Mouse (Mus musculus): ENCODE measurements around the gene H2afb3. TPM values are rescaled to one million over a fixed set of nuclear protein-coding genes. Genes with fewer than 3 reads are reported as not detected.

The H2afb3 gene
- polyA plus RNA-seq, 1 experiment: 14.9 TPM

GRCm38 (mm10) chrX:120287502-120287901 lies 25.4 kb downstream of the H2afb3 start:
- no peak for TF ChIP-seq POLR2A (IDR thresholded peaks at IDR 0.05; ENCODE audit: control insufficient read depth, low read depth, low read length)
- Histone ChIP-seq H3K4me3 (ENCODE audit: control insufficient read depth, low read depth, low read length) (no peak overlapping the region), H3K4me1 (ENCODE audit: control insufficient read depth, insufficient read depth, low read length) (peaks cover 3% of the 10 kb centered on the region)

GRCm38 (mm10) chrX:120285522-120285921 lies 27.4 kb downstream of the H2afb3 start:
- Histone ChIP-seq H3K4me3 (ENCODE audit: control insufficient read depth, low read depth, low read length) (no peak overlapping the region), H3K27me3 (ENCODE audit: control insufficient read depth, insufficient read depth, low read length) (no peaks in the 10 kb centered on the region), H3K27ac (ENCODE audit: control insufficient read depth, insufficient read depth, low read depth, low read length) (no peak overlapping the region), H3K4me1 (ENCODE audit: control insufficient read depth, insufficient read depth, low read length) (no peaks in the 10 kb centered on the region; the same call in 1 of the 2 replicates), H3K36me3 (ENCODE audit: control insufficient read depth, insufficient read depth, low read length) (no peaks in the 10 kb centered on the region)
- TF ChIP-seq POLR2A (IDR thresholded peaks at IDR 0.05; ENCODE audit: control insufficient read depth, low read depth, low read length) (no peak), CTCF (IDR thresholded peaks at IDR 0.05; ENCODE audit: control insufficient read depth, insufficient read depth, insufficient replicate concordance, low read depth, low read length) (no peak)

More at GRCm38 (mm10) chrX:120287502-120287901, 25.4 kb downstream of the H2afb3 start:
- Histone ChIP-seq H3K27me3 (ENCODE audit: control insufficient read depth, insufficient read depth, low read length) (no peaks in the 10 kb centered on the region), H3K27ac (ENCODE audit: control insufficient read depth, insufficient read depth, low read depth, low read length) (no peak overlapping the region), H3K36me3 (ENCODE audit: control insufficient read depth, insufficient read depth, low read length) (no peaks in the 10 kb centered on the region)

Other genes starting within 250 kb of the H2afb3 start
- gene Pcdh11x, start 22.8 kb downstream of the H2afb3 start, polyA plus RNA-seq (2012; rRNA removed): 0.14 TPM in 2 replicates